Mouse (Mus musculus) adrenal gland, postnatal 4 days (tissue): Measurements from ENCODE around the gene Trpm3. TPM values are rescaled to one million over a fixed set of nuclear protein-coding genes. Genes with fewer than 3 reads are reported as not detected.

Experiments used
- DNase-seq, 2 experiments: peaks; one replicate each; pipeline ENCODE4 v3.0.0; 2021 to 2022; ENCODE audit warnings: low spot score in 2 of 2, mixed read lengths in 2 of 2
- total RNA-seq, 2 experiments: library from RNA; stranded (reverse); gene quantifications; 2 replicates each; pipeline ENCODE4 v1.2.3; 2021

Gene Trpm3
- total RNA-seq, 2 experiments from 2014 or later: 2.4 to 4.7 TPM

DNA sequence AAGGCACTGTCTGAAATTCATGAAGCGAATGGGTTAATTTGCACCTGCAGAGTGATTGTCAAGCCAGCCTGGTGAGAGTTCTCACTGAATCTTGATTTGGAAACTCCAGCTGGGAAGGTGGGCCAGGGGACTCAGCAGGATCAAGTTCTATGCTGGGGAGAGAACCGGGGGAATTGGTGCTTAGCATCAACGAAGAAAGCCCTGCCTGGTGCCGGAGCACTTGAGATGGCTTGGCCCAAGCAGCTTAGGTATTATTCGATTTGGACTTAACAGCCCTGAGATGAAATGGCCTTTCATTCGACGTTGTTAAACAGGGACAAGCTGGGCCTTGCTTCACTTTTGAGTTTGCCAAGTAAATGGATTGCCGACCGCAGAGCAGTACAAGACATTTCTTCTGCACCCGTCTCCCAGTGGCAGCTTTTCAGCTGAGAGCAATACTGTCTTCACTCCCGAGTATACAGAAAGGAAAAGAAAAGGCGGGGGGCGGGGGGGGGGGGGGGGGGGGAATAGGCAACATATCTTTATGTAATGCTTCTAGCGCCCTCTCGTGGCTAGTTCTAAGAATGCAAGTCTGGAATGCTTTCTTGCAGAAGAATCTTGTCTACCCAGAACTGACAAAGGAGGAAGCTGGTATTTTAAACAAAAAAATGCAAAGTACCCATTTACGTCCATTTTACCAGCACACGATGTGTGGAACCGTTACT lies 165.3 kb downstream of the Trpm3 start:
- DNase-seq: peak; percentile 14 to 60

DNA sequence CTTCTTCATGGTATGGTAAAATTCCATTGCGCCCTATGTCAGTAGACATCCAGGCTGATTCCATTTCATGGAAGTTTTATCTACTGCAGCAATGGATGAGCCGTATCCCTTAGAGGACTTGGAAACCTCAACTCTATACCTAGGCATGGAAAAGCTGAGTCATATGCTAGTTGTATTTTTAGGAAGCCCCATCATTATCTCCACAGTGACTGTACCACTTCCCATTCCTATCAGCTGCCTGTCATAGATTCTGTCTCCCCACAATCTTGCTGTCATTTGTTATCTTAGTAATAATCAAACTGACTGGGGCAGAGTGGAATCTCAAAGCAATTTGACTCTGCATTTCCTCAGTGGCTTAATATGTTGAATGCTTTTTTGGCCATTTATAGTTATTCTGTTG lies 169.2 kb downstream of the Trpm3 start:
- DNase-seq: no peak

DNA sequence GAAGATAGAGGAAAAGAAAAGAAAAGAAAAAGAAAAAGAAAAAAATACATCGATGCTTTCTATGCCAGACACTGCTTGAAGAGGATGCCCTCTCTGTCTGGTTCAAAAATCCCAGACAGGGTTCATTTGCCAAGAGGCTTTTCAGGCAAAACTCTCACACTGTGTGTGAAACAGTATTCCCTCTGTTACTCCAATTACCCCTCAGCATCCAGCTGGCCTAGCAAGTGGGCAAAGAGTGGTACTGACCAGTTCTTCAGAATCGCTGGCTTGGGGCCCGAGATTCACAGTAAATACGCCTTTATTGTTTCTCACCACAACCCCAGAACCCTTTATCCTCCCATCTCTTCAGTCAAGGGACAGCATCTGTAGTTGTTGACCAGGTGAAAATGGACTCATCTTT lies 178.5 kb downstream of the Trpm3 start:
- DNase-seq: no peak

DNA sequence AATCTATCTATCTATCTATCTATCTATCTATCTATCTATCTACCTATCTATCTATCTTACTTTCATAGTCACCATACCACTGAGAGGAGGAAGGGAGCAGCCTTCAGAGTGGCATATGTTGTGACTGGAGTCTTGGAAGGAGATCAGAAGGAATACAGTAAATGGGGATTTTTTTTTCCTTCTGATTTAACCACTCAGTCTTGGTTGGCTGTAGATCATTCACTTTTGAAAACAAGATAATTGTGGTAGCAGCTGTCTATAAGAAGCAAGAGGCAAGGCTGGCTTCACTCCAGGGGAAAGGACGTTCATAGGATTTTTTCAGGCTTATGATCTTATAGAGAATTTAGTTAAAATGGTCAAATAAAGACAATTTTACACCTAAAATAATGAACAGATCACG lies 188.0 kb downstream of the Trpm3 start:
- no peak for DNase-seq

DNA sequence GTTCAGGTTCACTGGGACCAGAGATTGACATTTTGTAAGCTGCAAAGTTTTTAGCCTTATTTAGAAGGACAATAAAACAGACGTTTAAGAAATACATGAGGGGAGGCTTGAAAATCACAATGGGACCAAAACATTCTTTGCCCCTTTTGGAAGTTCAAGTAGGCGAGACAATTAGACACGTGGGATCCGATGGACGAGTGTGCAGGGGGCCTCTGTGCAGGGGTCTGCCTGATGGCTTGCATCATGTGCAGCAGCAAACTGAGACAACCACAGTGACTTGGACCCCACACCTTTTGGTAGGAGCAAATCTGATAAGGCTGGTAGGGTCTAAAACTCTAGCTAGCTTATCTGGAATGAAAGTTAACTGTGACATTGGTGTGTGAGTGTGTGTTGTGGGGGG lies 188.4 kb downstream of the Trpm3 start:
- no peak for DNase-seq

DNA sequence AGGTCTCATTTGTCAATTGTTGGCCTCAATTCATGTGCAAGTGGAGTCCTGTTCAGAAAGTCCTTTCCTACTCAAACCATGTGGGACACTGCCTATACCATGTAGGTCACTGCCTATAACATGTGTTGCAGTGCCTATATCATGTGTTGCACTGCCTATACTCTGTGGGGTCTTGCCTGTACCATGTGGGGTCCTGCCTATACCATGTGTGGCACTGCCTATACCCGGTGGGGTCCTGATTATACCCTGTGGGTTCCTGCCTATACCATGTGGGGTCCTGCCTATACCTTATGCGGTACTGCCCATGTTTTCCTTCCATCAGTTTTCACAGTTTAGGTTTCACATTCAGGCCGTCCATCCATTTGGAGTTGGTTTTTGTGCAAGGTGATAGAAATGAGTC lies 197.4 kb downstream of the Trpm3 start:
- no peak for DNase-seq

DNA sequence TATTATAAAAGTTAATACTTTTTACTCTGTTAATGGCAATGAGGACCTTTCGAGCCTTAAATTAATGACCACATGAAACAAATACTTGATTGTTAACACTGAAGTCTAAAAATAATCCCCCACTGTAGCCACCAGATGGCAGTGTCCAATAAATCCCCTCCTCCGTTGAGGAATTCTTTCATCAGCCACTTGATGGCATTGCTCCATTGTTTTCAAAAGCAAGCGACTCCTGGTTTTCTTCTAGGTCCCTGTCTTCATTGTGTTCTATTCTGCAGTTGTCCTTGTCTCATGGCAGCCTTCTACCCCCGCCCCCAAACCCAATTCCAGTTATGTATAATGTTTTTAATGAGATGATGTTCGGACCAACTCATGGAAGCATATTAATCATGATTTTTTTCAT lies 198.6 kb downstream of the Trpm3 start:
- DNase-seq: peak in 1 of 2 experiments; percentile 11

DNA sequence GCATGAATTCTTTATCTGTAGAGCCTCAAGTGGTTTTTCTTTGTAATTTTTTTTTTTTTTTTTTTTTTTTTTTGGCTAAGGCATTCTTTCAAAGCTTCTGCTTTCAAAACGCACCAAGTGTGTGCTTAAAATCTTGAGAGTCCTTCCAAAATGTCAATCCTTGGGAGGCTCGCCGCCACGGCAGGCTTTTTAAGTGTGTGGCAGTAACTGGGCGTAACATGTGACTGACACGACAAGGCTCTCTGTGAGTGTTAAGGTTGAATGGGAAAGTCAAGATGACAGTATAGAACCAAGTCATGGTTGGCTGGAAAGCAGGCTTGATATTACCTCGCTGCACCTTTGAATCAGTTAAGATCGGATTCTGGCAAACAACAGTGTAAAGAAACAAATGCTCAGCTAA lies 200.1 kb downstream of the Trpm3 start:
- DNase-seq: no peak

DNA sequence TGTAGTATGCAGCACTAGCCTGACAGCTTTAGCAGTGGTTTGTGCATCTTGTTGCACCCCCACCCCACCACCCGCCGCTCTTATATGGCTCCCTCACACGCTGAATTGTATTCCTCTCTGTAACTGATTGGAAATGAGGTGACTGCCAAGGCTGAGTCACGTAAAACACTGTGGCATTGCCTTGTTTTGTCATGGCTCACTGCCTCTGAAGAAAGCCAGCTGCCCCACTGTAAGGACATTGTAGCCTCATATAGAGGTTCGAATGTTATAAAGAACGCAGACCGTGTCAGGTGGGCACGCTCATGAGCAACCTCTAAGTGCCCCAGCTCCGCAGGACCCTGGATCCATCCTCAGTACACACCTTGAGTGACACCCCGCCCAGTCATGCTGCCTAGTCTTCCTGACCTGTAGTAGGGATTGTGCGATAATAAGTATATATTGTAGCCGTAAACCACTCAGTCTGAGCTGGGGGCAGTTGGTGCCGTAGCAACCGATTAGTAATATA lies 215.2 kb downstream of the Trpm3 start:
- no peak for DNase-seq

DNA sequence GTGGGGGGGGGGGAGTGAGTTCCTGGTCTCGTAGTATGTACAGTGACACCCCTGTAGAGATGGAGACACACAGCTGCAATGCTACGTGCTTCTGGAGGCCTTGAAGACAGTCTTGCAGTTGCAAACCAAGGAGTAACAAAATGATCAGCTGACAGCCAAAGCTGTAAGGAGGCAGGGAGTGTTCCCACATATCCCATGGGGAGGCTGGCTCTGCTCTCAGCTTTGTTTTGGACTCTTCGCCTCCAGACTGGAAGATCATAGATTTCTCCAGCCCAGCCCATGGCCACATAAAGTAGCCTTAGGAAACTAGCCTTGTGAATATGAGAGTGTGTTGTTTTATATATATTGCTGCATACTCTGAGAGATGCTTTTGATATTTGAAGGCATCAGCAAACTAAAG lies 248.0 kb downstream of the Trpm3 start:
- no peak for DNase-seq

DNA sequence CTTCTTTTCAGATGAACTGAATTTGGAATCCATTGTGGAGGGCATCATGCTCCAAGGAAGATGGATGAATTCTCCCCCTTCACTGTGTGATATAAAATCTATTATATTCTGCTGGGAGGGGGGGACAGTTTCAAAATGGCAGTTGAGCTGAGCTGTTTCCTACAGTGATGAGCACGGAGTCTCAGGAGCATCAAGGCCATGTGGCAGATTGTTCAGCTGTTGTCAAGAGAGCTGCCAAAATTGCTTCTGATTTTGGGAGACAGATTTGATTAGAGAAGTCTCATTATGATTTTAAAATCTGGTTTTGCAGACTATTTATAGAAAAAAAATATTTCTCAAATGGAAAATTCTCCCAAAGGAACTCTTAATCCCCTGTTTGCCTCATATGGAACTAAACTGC lies 255.9 kb downstream of the Trpm3 start:
- DNase-seq: no peak

DNA sequence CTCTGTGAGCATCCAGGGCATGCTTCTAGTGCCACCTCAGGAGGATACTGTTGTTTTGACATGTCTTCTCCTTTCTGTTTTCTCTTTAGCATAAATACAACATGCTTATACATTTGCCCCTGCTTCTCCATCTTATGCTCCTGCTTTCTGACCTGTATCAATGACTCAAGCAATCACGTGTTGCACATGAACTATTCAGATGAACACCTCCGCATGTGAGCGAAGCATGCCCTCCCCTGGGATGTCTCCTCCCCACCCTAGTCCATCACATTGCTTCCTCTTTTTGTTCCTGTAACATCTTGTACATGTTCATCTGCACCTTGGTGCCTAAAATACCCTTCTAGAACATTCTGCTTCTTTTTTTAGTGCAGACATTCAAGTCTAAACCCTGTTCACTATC lies 265.2 kb downstream of the Trpm3 start:
- no peak for DNase-seq

DNA sequence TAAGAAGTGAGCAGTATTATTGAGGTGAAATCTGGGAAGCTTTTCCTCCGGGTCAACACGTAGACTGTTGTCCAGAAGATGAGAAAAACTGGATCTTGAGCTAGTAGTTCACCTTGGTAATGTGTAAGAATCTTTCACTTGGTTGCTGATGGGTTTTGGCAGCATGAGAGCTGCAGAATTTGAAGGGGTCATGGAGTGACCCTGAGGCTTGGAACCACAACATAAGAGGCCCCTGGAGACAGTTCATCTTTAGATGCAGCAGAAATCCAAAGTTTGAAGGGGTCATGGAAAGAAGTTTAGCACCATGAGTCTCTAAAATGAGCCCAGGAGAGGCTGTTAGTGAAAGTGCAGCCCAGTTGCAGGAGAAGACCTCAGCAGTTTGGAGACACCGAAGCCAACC lies 279.4 kb downstream of the Trpm3 start:
- DNase-seq: no peak

DNA sequence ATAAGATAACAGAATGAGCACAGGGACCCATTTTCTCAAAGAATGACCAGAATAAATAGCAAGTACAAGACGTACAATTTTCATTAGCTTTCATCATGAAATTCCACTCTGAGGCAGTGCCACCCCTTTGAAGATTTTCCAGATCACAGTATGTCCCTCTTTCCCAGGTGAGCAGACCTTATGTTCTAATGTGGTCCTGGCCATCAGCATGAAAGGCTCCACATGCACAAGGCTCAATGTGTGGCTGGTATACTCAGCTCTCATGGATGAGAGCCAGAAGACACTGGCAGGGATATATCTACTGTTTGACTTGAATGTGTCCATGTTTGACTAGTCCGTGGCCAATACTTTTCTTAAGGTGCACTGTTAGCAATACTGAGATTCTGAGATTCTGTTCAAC lies 298.4 kb downstream of the Trpm3 start:
- DNase-seq: no peak

DNA sequence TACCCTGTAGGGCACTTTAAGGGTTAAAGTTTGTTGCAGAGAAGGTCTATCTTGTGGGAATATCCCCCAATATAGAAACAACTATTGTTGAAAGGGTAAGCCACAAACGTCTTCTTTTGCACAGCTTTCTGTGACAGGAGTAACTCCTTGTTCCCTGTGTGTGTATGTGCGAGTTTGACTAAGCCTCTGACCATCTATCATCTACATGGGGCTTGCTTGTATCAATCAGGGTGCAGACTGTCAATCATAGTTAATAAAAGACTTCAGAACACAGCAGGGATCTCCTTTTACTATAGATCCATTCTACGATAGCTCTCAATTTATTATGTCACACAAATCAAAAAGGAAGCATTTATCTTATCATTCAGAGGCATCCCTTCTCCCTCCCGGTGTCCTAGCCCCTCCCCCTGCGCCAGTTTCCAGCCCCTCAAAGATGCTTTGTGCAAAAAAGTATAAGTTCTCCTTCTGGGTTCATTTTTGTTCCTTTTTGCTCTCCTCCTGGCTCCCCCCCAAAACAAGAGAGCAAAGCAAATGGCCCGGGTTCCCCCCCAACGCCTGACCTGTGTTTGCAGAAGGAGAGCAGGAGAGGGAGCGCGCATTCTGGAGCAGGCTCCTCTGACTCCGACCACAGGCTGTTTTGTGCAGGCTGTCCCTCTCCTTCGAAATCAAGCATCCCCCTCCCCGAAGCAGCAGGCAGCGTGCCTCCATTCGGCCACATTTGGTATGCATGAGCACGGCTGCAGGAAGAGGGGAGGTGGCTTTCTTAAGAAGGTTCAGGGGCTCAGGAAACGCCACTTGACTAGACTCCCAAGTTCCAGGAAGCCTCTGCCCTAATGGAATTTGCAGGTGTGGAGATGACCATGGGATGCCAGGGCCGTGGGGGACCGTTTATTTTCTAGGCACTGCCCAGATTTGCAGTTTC lies 308.8 kb downstream of the Trpm3 start:
- DNase-seq: no peak

DNA sequence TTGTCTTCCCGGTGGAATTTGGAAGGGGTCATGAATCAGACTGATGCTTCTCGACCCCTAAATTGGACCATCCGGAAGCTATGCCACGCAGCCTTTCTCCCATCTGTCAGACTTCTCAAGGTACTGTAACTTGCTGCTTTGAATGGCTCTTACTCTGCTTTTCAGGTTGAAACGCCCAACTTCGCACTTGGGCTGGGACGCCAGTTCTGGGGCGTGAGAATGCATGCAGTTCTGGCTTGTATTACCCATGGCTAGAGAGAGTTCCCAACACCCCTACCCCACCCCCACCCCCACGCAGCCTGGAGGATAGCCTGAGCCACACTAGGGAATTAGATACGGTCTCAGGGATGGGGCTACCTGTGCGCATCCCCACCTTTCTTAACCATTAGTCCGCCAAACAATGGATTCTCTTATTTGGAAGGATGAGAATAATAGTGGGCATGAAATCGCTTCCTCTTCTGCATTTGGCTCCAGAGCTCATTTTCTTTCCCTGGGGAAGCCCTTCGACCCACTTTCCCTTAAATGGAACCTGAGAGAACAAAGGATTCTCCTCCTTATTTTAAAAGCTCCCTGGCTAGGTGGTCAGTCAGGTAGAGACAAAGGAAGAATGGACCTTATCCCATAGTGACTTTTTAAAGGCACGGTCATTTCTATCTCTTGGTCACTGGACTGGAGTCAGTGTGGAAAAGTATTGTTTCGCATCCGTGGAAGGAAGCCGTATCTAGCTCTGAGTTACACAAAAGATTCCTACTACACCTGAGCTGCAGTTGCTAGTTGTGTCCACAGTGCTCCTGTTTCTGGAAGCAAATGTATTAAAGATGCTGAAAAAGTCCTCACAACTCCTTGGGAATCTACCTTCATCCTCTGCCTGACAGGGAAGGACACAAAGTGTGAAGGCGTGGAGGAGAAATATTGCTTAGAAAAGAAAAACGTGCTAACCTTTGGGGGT lies 309.8 kb downstream of the Trpm3 start:
- DNase-seq: no peak

DNA sequence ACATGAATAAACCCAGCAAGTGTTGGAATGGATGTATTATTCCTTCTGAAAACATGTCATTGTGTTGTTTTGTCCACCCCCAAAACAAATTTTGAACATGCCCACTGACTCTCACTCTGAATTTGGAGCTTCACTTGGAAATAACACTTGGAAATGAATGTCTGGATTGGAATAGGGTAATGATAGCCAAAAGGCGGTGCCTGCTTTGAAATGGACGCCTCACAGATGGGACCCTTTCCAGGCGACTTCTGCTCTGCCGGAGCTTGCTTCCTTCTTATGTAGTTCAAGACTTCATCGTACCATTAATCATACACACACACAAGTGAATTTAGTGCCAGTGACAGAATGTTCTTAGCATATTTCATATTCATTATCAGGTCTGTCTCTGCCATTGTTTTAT lies 312.4 kb downstream of the Trpm3 start:
- no peak for DNase-seq

DNA sequence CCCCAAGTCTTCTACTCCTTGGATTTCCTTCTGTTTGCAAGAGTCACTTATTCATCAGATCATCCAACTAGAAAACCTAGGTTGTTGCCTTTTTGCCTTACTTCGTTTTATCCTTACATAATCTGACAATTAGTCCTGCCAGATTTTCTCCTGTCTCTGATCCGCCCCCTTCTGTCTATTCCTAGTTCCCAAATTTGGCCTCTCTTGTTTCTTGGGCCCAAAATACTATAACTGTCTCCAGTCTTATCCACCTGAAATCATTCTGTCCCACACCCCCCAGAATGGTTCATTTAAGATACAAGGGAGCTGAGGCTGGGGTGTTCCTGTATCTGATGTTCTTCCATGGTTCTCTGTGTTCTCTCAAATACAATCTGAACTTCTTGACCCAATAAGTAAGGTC lies 318.1 kb downstream of the Trpm3 start:
- DNase-seq: no peak

DNA sequence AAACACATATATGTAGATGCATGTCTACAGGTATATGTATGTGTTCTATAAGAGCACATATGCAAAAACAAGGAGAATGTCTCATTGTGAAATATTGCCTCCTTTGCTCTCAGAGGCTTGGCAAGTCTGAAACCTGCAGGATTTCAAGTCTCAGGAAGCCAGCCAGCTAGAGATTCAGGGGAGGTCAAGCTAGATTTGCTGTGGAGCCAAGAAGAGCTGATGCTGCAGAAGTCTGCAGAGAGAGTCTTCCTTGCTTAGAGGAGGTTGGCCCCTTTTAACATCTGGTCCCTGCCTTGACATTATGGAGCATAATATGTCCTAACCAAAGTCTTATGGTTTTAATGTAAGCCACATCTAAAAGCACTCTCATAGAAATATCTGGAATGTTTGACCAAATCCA lies 323.2 kb downstream of the Trpm3 start:
- no peak for DNase-seq

DNA sequence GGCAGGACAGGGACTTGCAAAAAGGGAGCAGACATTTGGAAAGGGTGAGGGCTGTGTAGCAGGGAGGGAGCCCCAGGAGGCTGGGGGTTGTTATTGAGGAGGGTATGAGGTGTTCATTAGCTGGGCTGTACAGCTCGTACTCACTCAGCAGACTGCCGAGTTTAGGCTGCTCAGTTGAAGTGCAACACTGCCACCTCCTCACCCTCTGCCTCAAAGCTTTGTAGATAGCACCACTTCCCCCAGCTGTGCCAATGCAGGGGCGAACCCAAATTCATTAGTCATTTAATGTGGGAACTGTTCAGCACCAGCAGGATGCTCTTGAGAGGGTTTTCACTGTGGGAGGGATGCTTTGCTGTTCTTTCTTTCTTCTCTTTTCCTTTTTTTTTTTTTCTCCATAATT lies 324.7 kb downstream of the Trpm3 start:
- DNase-seq: no peak

DNA sequence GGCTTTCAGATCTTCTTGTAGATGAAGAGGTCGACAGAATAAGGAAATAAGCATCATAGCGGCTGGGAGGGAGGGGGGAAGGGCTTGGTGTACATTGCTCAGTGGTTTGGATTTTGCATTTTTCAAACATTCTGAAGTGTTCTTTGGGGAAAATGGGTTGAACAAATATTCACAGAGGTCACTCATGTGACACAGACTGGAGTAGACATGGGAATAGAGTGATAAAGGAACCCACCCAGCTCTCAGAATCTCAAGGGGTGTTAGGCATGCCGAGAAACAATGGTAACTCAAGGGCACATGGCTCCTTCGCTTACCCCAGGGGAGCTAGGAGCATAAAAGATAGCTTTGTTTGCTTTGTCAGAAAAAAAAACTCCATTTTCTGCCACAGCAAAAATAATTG lies 330.8 kb downstream of the Trpm3 start:
- DNase-seq: no peak
